Mouse (Mus musculus) olfactory bulb, adult 2 months (tissue): Measurements from ENCODE around the gene Urm1.

Source experiments
- CTCF ChIP-seq: fragments of 200-500 bp; IDR thresholded peaks from 2 replicates; pipeline ENCODE4 v1.5.1; 2012; ENCODE audit warnings: low read depth, mild to moderate bottlenecking, low read length, moderate library complexity; ENCODE audit not compliant: insufficient read depth
- POLR2A ChIP-seq: fragments of 200-500 bp; IDR thresholded peaks from 2 replicates; pipeline ENCODE4 v1.6.1; 2012; ENCODE audit warnings: mild to moderate bottlenecking, low read depth, low read length, moderate library complexity; ENCODE audit not compliant: insufficient read depth

GRCm38 (mm10) chr2:29831106-29831505, 11.2 kb downstream of the Urm1 start:
- TF ChIP-seq POLR2A (no peak), CTCF (no peak)
